In genomic region chr5:104859962-104860525, GRCm38 (mm10) we compare ENCODE assay signal across 8 mouse cellular contexts. TPM values are rescaled to one million over a fixed set of nuclear protein-coding genes. Genes with fewer than 3 reads are reported as not detected.
A peak's percentile ranks its signal among the peaks of the same experiment; 100 is the strongest.
DNase-seq lines count a peak whose midpoint lies in the region; ATAC-seq and TF ChIP-seq lines count a peak whose summit lies in the region.
"Not testable (repeated sequence)": the region's sequence is repeated elsewhere in the genome, so short reads cannot be mapped to it uniquely, and the experiment has no call there.

Gene Zfp951, minus strand, starts transcription at chr5:104860070.

- ATAC-seq in embryonic facial prominence, embryonic 11.5 days (replicated peaks; ENCODE audit: insufficient number of reproducible peaks, low FRiP score, low TSS enrichment, low read depth), result peak; percentile 85
- ATAC-seq in intestine, postnatal 0 days, result peak; percentile 98

- not testable (repeated sequence) for TF ChIP-seq CTCF in intestine, postnatal 0 days (IDR thresholded peaks at IDR 0.05; ENCODE audit: low read depth)

- not testable (repeated sequence) for H3K27me3 ChIP-seq in embryonic facial prominence, embryonic 11.5 days (ENCODE audit: control insufficient read depth, insufficient read depth, low read length); intestine, postnatal 0 days (replicated peaks; ENCODE audit: control insufficient read depth, insufficient read depth, low read length); megakaryocyte, embryonic 14.5 days (replicated peaks)

- peak; percentile 82 for DNase-seq in adrenal gland, adult 2 months
- peak; percentile 53 for DNase-seq in embryonic facial prominence, embryonic 11.5 days (ENCODE audit: low spot score)
- peak; percentile 98 for DNase-seq in heart, adult 11 months
- peak; percentile 72 to 90 for DNase-seq in left cerebral cortex, postnatal 14 days (ENCODE audit: low spot score in 2 of 2)
- peak; percentile 65 to 72 for DNase-seq in right cerebral cortex, adult 2 months (ENCODE audit: low spot score in 2 of 2)
- peak; percentile 29 for DNase-seq in urinary bladder, postnatal 25 days (ENCODE audit: low spot score)

- H3K4me1 ChIP-seq in embryonic facial prominence, embryonic 11.5 days (ENCODE audit: control insufficient read depth, insufficient read depth, low read length); intestine, postnatal 0 days (replicated peaks; ENCODE audit: control insufficient read depth, insufficient read depth, low read length); megakaryocyte, embryonic 14.5 days: not testable (repeated sequence)

- H3K9me3 ChIP-seq in embryonic facial prominence, embryonic 11.5 days (replicated peaks; ENCODE audit: control insufficient read depth, low read length); intestine, postnatal 0 days (ENCODE audit: control insufficient read depth); megakaryocyte, embryonic 14.5 days: not testable (repeated sequence)

- not testable (repeated sequence) for H3K36me3 ChIP-seq in embryonic facial prominence, embryonic 11.5 days (replicated peaks; ENCODE audit: control insufficient read depth, insufficient read depth, low read depth, low read length); intestine, postnatal 0 days (ENCODE audit: control insufficient read depth, insufficient read depth); megakaryocyte, embryonic 14.5 days (replicated peaks; ENCODE audit: low read length)

- not testable (repeated sequence) for H3K27ac ChIP-seq in embryonic facial prominence, embryonic 11.5 days (replicated peaks; ENCODE audit: low read depth, low read length)
- peak within 1 kb of the TSS; percentile 41; the same call in 1 of the 2 replicates for H3K27ac ChIP-seq in intestine, postnatal 0 days (ENCODE audit: low read depth, low read length)

- 37% methylated on average over 11 of the region's 12 CpGs for WGBS in embryonic facial prominence, embryonic 11.5 days
- WGBS in intestine, postnatal 0 days, result 36% methylated on average over 11 of the region's 12 CpGs

- peak within 1 kb of the TSS; percentile 8 for H3K4me3 ChIP-seq in embryonic facial prominence, embryonic 11.5 days (ENCODE audit: low read depth, low read length)
- H3K4me3 ChIP-seq in intestine, postnatal 0 days (ENCODE audit: low read depth, low read length), result peak within 1 kb of the TSS; percentile 12; the same call in 1 of the 2 replicates
- peak within 1 kb of the TSS; percentile 76 for H3K4me3 ChIP-seq in megakaryocyte, embryonic 14.5 days (replicated peaks)

- not testable (repeated sequence) for H3K4me2 ChIP-seq in embryonic facial prominence, embryonic 11.5 days (ENCODE audit: low read depth, low read length)
- peak within 1 kb of the TSS; percentile 17 for H3K4me2 ChIP-seq in intestine, postnatal 0 days (replicated peaks; ENCODE audit: low read depth)

- intact Hi-C loops in left cerebral cortex, postnatal 14 days (cut with DNase I), result not testable (repeated sequence)

- H3K9ac ChIP-seq in embryonic facial prominence, embryonic 11.5 days (replicated peaks; ENCODE audit: low read length); intestine, postnatal 0 days (ENCODE audit: low read depth, low read length): not testable (repeated sequence)

RNA-seq across cellular contexts. Expression of gene Zfp951, which starts in this region (rescaled TPM):
- total RNA-seq in adrenal gland, adult 2 months (2021), result 1 to 10 TPM; 2.1 to 2.8 TPM
- 0.09 and 0.18 TPM in 2 replicates for polyA plus RNA-seq in adrenal gland, adult 2 months (2012; rRNA removed)
- polyA plus RNA-seq in embryonic facial prominence, embryonic 11.5 days (2014; fragmentation: Nextera tagmentation; extraction: Ambion mirVana), result 3.1 and 3.6 TPM in 2 replicates
- polyA plus RNA-seq in intestine, postnatal 0 days (2015; fragmentation: Nextera tagmentation; extraction: Ambion mirVana), result 1.3 and 1.4 TPM in 2 replicates
- total RNA-seq in left cerebral cortex, postnatal 14 days (2021), result 1 to 10 TPM; 3.9 to 4.7 TPM
- 0.19 TPM in 1 of 2 replicates, not detected in the other for polyA plus RNA-seq in megakaryocyte, embryonic 14.5 days (2012; ENCODE audit: insufficient read depth, low replicate concordance)

Comparison
In these comparisons a context has a peak if more than half of its experiments do, and no peak if none do; other contexts are left out.
1. DNase-seq: peak in every context shown above with its lines; median percentile 98 in heart, adult 11 months; 82 in adrenal gland, adult 2 months; 81 in left cerebral cortex, postnatal 14 days; 68 in right cerebral cortex, adult 2 months; 53 in embryonic facial prominence, embryonic 11.5 days; 29 in urinary bladder, postnatal 25 days.
2. H3K4me3 ChIP-seq: peak in every context shown above with its lines; median percentile 76 in megakaryocyte, embryonic 14.5 days; 12 in intestine, postnatal 0 days; 8 in embryonic facial prominence, embryonic 11.5 days.